Mouse (Mus musculus) kidney, adult 11 months (tissue): ENCODE data around the gene Mob3a.

Experiments used
- DNase-seq: peaks from one replicate; pipeline ENCODE4 v3.0.0; 2022

Gene Mob3a

GRCm38 (mm10) chr10:80677128-80677875 lies 24.5 kb downstream of the Mob3a start:
- no peak for DNase-seq

GRCm38 (mm10) chr10:80676198-80676928 lies 25.4 kb downstream of the Mob3a start:
- peak; percentile 99 for DNase-seq

DNA sequence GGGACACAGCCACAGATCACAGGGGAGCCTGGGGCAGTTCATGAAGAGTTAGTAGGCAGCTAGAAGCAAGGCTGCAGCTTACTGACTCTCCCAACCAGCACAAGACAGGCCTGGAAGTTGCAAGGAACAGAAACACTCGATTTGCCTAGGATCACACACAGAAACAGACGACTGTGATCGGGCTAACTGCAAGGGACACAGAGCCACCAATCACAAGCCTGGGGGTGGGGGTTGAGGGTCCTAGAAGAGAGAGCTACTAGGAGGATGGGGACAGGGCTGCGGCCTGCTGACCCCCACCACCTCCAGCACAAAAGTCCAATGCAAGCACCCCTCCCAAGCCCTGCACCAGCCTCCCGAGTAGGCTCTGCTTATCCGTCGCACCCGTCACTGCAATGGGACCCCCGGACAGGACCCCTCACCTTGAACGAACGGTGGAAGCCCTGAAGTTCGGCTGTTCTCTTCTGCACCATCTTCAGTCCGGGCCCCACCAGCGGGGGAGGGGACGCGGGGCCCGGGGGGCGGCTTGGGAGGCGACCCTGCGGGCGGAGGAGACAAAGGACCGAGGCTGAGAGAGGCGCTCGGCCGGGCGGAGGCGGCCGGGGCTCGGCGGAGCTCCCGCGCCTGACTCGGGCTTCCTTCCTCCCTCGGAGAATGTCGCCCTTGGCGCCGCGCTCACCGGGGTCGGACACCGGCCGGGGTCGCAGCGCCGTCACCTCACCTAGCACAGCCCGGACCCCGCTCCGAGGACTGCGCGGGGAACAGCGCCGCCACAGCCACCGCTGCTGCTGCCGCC lies 26.2 kb downstream of the Mob3a start:
- peak; percentile 48 for DNase-seq

DNA sequence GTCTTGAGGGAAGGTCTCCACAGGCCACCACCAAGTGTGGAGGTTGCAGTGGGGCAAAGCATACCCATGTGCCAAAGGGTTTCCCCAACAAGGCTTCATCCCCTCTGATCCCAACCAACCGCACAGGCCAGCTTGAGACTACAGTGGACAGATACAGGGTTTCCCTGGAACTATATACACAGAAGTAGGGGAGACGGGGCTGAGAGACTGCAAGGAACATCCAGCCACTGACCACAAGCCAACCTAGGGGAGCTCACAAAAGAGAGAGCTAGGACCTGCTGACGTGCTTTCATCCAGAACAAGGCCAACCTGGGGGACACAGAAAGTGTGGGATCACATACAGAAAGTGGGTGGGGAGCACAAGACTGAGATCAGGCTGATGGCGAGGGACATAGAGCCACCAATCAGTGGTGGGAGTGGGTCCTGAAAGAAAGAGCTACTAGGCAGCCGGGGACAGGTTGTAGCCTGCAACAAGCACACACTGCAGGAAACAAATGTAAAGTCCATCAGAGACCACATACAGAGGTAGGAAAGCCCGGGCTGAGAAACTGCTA lies 26.8 kb downstream of the Mob3a start:
- DNase-seq: no peak

GRCm38 (mm10) chr10:80674161-80674711 lies 27.5 kb downstream of the Mob3a start:
- DNase-seq: peak; percentile 81

DNA sequence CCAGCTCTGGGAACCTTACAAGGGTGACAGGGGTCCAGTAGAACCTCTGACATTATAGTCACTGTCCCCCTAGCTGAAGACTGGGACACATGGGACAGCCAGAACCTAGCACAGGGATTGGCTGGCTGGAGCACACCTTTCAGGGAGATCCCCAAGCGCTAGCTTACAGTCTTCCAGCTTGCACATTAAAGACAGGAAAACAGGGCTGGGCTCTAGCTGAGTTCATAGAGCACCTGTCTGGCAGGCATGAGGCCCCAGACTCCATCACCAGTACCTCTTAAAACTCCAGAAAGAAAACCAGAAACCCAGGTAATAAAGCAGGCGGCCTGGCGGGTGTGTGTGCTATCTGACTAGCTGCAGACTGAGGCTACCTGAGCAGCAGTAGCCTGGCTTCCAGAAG lies 28.1 kb downstream of the Mob3a start:
- DNase-seq: no peak

DNA sequence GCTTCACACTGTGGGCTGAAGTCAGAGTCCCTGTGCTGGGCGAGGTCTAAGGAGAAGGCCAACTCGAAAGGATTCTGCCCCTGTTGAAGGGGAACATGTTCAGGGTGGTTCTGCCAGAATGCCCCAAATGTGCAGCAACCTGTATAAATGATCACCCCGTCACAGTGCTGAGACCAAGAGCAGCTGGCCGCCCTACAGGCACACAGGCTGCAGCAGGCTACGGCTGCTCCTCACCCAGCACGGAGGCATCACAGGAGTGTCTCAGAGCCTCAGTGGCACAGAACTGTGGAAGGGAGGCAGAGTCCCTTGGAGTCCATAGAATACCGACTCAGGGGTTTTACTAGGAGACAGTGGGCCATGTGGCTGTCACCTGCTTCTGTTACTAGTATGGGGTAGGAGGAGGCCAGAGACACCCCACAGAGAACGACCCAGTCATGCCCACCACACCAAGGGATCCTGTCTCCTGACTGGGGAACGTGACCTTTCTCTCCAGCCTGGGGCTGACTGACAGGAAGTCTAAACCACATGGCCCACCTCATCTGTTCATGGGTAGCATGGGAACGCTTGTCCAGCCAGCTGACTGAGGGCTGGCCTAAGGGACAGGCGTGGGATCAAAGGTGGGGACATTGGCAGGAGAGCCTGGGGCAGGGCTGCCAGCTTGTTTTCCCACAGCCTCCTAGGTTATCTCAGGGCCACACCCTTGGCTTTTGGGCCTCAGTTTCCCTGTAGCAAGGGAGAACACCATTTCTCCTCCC lies 29.7 kb downstream of the Mob3a start:
- peak; percentile 55 for DNase-seq

- no peak for DNase-seq
Observed at GRCm38 (mm10) chr10:80671251-80671650, 30.5 kb downstream of the Mob3a start.

DNA sequence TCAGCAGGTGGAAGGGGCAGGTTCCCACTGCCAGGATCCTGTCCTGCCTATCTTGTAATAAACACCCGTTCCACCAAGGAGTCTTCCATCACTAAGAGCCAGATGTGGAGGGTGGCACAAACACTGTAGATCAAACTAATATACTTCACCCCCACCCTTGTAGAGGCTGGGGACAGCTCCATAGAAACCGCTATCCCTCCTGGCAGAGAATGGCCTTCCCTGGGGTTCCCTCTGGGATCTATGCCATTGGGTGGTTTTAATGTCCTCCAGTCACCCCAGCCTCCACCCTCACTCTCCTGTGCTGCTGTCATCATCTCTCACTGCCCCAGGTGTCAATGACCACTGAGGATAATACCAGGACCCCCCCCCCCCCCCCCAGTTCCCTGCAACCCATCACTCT lies 31.2 kb downstream of the Mob3a start:
- DNase-seq: no peak

- DNase-seq: peak; percentile 97
Observed at GRCm38 (mm10) chr10:80669737-80670485, 31.9 kb downstream of the Mob3a start.

DNA sequence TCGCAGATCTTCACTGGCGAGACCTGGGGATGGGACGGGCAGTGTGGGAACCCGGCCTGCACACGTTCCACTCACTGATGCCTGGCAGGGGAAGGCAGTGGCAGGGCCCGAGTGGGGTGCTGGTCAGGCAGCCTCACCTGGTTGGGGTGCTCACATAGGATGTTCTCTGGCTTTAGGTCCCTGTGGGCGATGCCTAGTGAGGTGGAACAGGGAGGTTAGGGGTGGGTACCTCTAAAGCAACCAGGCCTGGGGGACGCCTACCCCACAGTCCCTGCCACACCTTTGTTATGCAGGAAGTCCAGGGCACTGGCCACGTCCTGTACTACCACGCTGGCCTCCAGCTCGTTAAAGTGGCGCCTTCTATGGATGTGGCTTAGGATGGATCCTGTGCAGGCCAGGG lies 32.8 kb downstream of the Mob3a start:
- no peak for DNase-seq

DNA sequence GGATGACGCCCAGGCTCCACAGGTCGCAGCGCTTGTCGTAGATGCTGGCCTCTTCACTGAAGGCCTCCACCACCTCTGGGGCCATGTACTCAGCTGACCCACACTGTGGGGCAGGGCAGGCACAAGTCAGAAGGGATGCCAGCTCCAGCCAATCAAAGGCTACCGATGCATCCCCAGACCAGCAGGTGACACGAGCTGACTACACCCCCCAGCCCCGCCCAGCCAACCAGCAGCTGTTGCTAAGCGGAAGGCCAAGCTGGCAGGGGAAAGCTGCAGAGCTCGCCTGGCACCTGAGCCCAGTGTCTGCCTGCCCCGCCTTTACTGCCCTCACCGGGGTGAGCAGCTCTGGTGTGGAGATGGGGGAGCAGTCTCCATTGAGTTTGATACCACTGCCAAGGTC lies 33.2 kb downstream of the Mob3a start:
- DNase-seq: peak; percentile 85

DNA sequence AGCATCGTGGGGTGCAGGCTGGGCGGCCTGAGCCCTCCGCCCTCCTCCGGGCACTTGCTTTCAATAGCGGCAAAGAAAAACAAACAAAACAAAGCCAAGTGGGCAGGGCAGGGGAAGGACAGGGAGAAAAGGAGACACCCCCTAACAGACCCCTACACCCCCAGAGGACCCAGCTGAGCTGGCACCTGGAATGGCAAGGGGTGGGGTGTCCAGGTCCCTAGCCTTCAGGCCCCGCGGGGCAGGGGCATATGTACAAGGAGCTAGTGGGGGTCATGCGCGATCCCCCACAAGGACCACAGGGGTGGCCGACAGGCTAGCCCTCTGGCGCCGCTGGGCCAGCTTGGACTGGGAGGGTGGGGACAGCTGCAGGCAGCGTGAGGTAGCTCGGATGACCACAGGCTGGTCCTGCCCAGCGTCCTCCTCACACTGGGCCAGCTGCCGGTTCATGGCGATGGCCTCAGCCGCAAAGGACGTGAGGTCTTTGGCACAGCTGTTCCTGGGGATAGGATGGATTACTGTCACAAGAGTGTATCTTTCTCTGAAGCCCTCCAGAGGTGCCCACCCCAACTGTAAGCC lies 34.9 kb downstream of the Mob3a start:
- DNase-seq: no peak

- DNase-seq: peak; percentile 57
Observed at GRCm38 (mm10) chr10:80665981-80666733, 35.6 kb downstream of the Mob3a start.

- peak; percentile 53 for DNase-seq
Observed at GRCm38 (mm10) chr10:80665459-80665858, 36.3 kb downstream of the Mob3a start.

DNA sequence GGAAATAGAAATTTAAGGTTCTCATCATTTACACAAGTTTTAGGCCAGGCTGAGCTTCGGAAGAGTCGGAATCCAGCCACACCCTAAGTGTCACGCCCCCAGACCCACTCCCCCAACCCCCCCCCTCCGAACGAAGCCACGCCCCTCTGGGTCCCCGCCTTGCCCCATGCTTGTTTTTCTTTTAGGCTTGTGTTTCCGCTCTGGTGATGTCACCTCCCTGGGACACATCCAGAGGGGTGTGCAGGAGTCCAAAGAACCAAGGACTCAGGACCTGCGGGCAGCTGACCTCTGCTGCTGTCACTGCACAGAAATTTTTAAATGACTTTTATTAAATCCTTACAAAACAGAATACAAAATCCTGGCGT lies 36.8 kb downstream of the Mob3a start:
- peak; percentile 86 for DNase-seq

- peak; percentile 97 for DNase-seq
Observed at GRCm38 (mm10) chr10:80664197-80665015, 37.4 kb downstream of the Mob3a start.

DNA sequence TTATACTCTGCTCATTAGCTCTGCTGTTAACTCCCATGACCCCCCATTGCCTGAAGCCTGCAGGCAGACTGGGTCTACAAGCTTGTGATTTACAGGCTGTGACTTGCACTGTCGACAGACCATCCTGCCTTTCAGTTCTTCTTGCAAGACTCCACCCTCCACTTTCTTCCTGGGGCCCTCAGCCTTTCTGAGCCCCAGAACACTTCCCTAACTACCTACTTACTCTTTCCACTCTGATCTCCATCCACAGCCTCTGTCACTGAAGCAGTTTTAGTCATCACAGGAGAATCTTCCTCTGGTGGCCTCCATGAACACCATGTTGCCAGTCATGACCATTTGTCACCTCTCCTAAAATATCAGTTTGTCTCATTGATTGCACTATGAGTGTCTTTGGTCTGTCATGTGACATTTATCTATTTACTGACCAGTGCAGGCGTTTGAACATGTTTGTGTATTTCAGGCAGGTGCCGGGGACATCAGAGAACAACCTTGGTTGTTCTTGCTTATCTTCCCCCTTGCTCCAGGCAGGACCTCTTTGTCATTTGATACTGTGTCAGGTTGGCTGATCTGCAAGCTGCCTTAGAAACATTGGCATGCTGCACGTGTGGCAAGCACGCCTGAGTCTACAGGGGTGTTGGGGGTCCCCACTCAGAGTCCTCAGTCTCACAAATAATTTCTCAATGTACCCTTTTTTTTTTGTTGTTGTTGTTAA lies 38.1 kb downstream of the Mob3a start:
- no peak for DNase-seq

DNA sequence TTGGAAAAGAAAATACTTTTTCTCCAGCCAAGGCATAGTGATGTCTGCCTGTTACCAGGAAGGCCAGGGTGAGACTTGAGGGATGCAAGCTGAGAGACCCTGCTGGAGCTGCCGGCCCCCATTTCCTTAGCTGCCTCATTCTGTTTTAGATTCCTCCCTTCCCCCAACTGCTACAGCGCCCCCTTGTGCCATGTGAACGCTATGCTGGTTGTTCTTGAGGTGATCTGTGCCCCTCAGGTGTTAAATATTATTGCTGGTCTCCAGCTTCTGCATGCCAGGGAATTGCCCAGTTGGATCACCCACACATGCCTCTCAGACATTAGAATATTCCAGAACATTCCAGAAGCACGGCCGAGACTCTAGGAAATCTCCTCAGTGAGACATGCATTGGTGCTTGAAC lies 40.6 kb downstream of the Mob3a start:
- DNase-seq: peak; percentile 79
